Mouse (Mus musculus): ENCODE measurements around the gene Uhrf1bp1l.

DNA sequence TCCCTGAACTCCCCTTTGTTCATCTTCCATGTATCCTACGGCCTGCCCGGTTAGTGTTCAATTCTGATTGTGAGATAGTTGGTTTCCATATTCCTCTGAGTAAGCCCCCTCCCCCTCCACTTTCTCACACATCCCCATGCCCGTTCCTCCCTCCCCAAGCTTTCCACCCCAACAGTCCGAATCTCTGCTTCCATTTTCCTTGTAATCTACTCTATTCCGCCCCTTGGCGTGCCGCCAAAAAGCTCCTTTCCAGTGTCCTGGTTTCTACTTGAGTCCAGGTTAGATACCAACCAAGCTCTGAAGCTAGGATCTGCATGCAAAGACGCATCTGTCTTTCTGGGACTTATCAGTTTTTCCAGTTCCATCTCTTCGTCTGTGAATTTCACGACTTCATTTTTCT, 88.4 kb downstream of the Uhrf1bp1l start:
- no peak for TF ChIP-seq POLR2AphosphoS5 (IDR thresholded peaks at IDR 0.05; ENCODE audit: insufficient replicate concordance, low read depth, low read length)
- no peak for TF ChIP-seq CTCF (IDR thresholded peaks at IDR 0.05; ENCODE audit: low read depth, low read length)
- no peak for TF ChIP-seq TAL1 (conservative IDR thresholded peaks at IDR 0.05; ENCODE audit: low read depth, low read length)
